ENCODE assay signal across 9 mouse cellular contexts in genomic region chr11:54187826-54188225, GRCm38 (mm10).
"Had no signal": no experiment of that assay in that cellular context is flagged by ENCODE, and none has a peak within 500 bp of the region (broad histone marks: within the 10 kb centered on the region; RNA-seq: fewer than 3 reads in every experiment).

No protein-coding gene starts in this region.

- ATAC-seq: lung, postnatal 0 days; midbrain, embryonic 13.5 days; midbrain, embryonic 15.5 days had no signal

- DNase-seq: lung, adult 2 months; lung, postnatal 14 days; lung, postnatal 36 days; right cerebral cortex, postnatal 14 days; thymus, adult 2 months; thymus, postnatal 36 days had no signal
